Mouse (Mus musculus) heart, postnatal 0 days (tissue): ENCODE measurements around the gene Rptor. TPM values are rescaled to one million over a fixed set of nuclear protein-coding genes. Genes with fewer than 3 reads are reported as not detected.

Experiments used
- ATAC-seq: fragments of 200-750 bp; cut with Nextera tagmentation; 2 replicates; pipeline ENCODE4 v1.8.0; 2017; ENCODE audit warnings: low read depth, moderate number of reproducible peaks, moderate library complexity; ENCODE audit not compliant: insufficient read depth
- DNase-seq: peaks from one replicate; pipeline ENCODE4 v3.0.0-alpha.2; 2016; ENCODE audit warnings: low spot score
- H3K27ac ChIP-seq: fragments of 300-500 bp; sonication (generic); 2 replicates; pipeline ENCODE4 v1.5.1; 2014; ENCODE audit warnings: low read depth, mild to moderate bottlenecking
- H3K27me3 ChIP-seq: fragments of 300-500 bp; sonication (generic); 2 replicates; pipeline ENCODE4 v1.6.1; 2014; ENCODE audit warnings: low read length, mixed read lengths; ENCODE audit not compliant: control insufficient read depth, insufficient read depth
- H3K36me3 ChIP-seq: fragments of 300-500 bp; sonication (generic); replicated peaks from 2 replicates; pipeline ENCODE4 v1.6.1; 2014; ENCODE audit warnings: low read length, mixed read lengths; ENCODE audit not compliant: control insufficient read depth, insufficient read depth
- H3K4me1 ChIP-seq: fragments of 300-500 bp; sonication (generic); 2 replicates; pipeline ENCODE4 v1.6.1; 2014; ENCODE audit warnings: antibody characterized with exemption; ENCODE audit not compliant: control insufficient read depth, insufficient read depth
- H3K4me2 ChIP-seq: fragments of 300-500 bp; sonication (generic); 2 replicates; pipeline ENCODE4 v1.6.1; 2014; ENCODE audit warnings: low read depth, mild to moderate bottlenecking, low read length, moderate library complexity
- H3K4me3 ChIP-seq: fragments of 300-500 bp; sonication (generic); 2 replicates; pipeline ENCODE4 v1.5.1; 2014; ENCODE audit warnings: low read depth, low read length
- H3K9ac ChIP-seq: fragments of 300-500 bp; sonication (generic); replicated peaks from 2 replicates; pipeline ENCODE4 v1.6.1; 2014; ENCODE audit warnings: low read depth, low read length, mixed read lengths
- H3K9me3 ChIP-seq: fragments of 300-500 bp; sonication (generic); replicated peaks from 2 replicates; pipeline ENCODE4 v1.6.1; 2016; ENCODE audit warnings: low read length; ENCODE audit not compliant: control insufficient read depth
- CTCF ChIP-seq: IDR thresholded peaks from 2 replicates; pipeline ENCODE4 v1.5.1; 2016; ENCODE audit warnings: antibody characterized with exemption, control low read depth, low read depth
- EP300 ChIP-seq: IDR thresholded peaks from 2 replicates; pipeline ENCODE4 v1.6.1; 2016; ENCODE audit warnings: antibody characterized with exemption, low read depth
- WGBS: fragments of 180-500 bp; shearing (Covaris S2); extraction: QIAGEN DNeasy Blood & Tissue Kit; methylation state at CpG from one replicate; pipeline ENCODE4 v1.1.7; 2014; 5-methylcytosine and 5-hydroxymethylcytosine counted together
- polyA plus RNA-seq: library from polyadenylated mRNA; unstranded; fragments of >200 nt; fragmentation: Nextera tagmentation; extraction: Ambion mirVana; gene quantifications from 2 replicates; pipeline ENCODE4 v1.2.1, GENCODE M21; 2015
- total RNA-seq: library from RNA; depleted of rRNA; stranded (reverse); fragments of >200 nt; gene quantifications from 2 replicates; pipeline ENCODE4 v1.2.3, GENCODE M21; 2014; ENCODE audit warnings: low replicate concordance

Gene Rptor
- total and polyA plus RNA-seq, 2 experiments from 2014 or later = 4.8 to 39.8 TPM

GRCm38 (mm10) chr11:119920668-119921067, 318.0 kb downstream of the Rptor start:
- peaks cover 36% of the 10 kb centered on the region for H3K36me3 ChIP-seq
- no peak overlapping the region for H3K9ac ChIP-seq
- peaks cover 6% of the 10 kb centered on the region; the same call in 1 of the 2 replicates for H3K4me1 ChIP-seq
- H3K4me2 ChIP-seq = no peak overlapping the region
- H3K27me3 ChIP-seq = no peaks in the 10 kb centered on the region
- DNase-seq (no peak), ATAC-seq (no peak)
- WGBS = 85% methylated on average over 5 of the region's 5 CpGs
- H3K4me3 ChIP-seq = no peak overlapping the region
- no peak overlapping the region for H3K27ac ChIP-seq
- H3K9me3 ChIP-seq = no peaks in the 10 kb centered on the region
- TF ChIP-seq EP300 (no peak), CTCF (no peak)

GRCm38 (mm10) chr11:119925176-119925575, 322.5 kb downstream of the Rptor start:
- ATAC-seq = no peak
- H3K27ac ChIP-seq = no peak overlapping the region
- 66% methylated on average over 5 of the region's 5 CpGs for WGBS

GRCm38 (mm10) chr11:119926762-119927161, 324.1 kb downstream of the Rptor start:
- DNase-seq (no peak), ATAC-seq (no peak)
- no peak for TF ChIP-seq EP300
- no peak for TF ChIP-seq CTCF
- no peaks in the 10 kb centered on the region for H3K4me1 ChIP-seq
- WGBS = 67% methylated on average over 5 of the region's 5 CpGs
- H3K9me3 ChIP-seq = no peaks in the 10 kb centered on the region
- no peaks in the 10 kb centered on the region for H3K27me3 ChIP-seq
- no peak overlapping the region for H3K9ac ChIP-seq
- no peak overlapping the region for H3K4me3 ChIP-seq
- H3K27ac ChIP-seq = no peak overlapping the region
- no peak overlapping the region for H3K4me2 ChIP-seq
- no peaks in the 10 kb centered on the region for H3K36me3 ChIP-seq

More at GRCm38 (mm10) chr11:119925176-119925575, 322.5 kb downstream of the Rptor start:
- Histone ChIP-seq H3K4me3 (no peak overlapping the region), H3K9me3 (no peaks in the 10 kb centered on the region), H3K4me1 (no peaks in the 10 kb centered on the region), H3K4me2 (no peak overlapping the region), H3K27me3 (no peaks in the 10 kb centered on the region), H3K36me3 (peaks cover 2% of the 10 kb centered on the region), H3K9ac (no peak overlapping the region)
- TF ChIP-seq EP300 = no peak
- no peak for TF ChIP-seq CTCF
- DNase-seq = no peak

- ATAC-seq (no peak), DNase-seq (no peak)
- H3K9me3 ChIP-seq = no peaks in the 10 kb centered on the region
- no peaks in the 10 kb centered on the region for H3K4me1 ChIP-seq
- peak overlapping the region; percentile 46 for H3K4me2 ChIP-seq
- 0 out of 2 replicates have a peak overlapping the region, but pooled peaks have one; percentile 5 for H3K9ac ChIP-seq
- H3K4me3 ChIP-seq = peak overlapping the region; percentile 28; the same call in 1 of the 2 replicates
- no peak for TF ChIP-seq EP300
- TF ChIP-seq CTCF = no peak
- H3K27ac ChIP-seq = no peak overlapping the region; the same call in 1 of the 2 replicates
- no peaks in the 10 kb centered on the region for H3K36me3 ChIP-seq
- 39% methylated on average over 16 of the region's 16 CpGs for WGBS
- H3K27me3 ChIP-seq = no peaks in the 10 kb centered on the region
Observed at GRCm38 (mm10) chr11:119928023-119928681, 325.4 kb downstream of the Rptor start.

GRCm38 (mm10) chr11:119929603-119930265, 327.0 kb downstream of the Rptor start:
- WGBS = 74% methylated on average over 6 of the region's 6 CpGs
- Histone ChIP-seq H3K4me2 (no peak overlapping the region), H3K4me1 (no peaks in the 10 kb centered on the region), H3K36me3 (no peaks in the 10 kb centered on the region), H3K9me3 (no peaks in the 10 kb centered on the region), H3K27ac (no peak overlapping the region), H3K27me3 (no peaks in the 10 kb centered on the region), H3K4me3 (no peak overlapping the region), H3K9ac (no peak overlapping the region)
- DNase-seq (no peak), ATAC-seq (no peak)
- no peak for TF ChIP-seq CTCF
- no peak for TF ChIP-seq EP300
